Mouse (Mus musculus): ENCODE data around the gene Tmem116.

GRCm38 (mm10) chr5:121449976-121450375 lies 1.7 kb upstream of the Tmem116 start:
- no peak for TF ChIP-seq CTCF (IDR thresholded peaks at IDR 0.05; ENCODE audit: low read depth, low read length)
- no peak for TF ChIP-seq POLR2A (IDR thresholded peaks at IDR 0.05; ENCODE audit: extremely low read depth, insufficient read depth, low read length)

Measured in liver, adult 2 months (tissue).